Mouse (Mus musculus) cortical plate, adult 2 months (tissue): ENCODE data around the gene Nfat5.

ENCODE experiments used
- CTCF ChIP-seq: fragments of 200-500 bp; IDR thresholded peaks from 2 replicates; pipeline ENCODE4 v1.5.1; 2011; ENCODE audit warnings: mild to moderate bottlenecking, control low read depth, low read length; ENCODE audit not compliant: insufficient read depth; ENCODE audit errors: extremely low read depth
- POLR2A ChIP-seq: fragments of 200-500 bp; IDR thresholded peaks from 2 replicates; pipeline ENCODE4 v1.6.1; 2011; ENCODE audit warnings: mild to moderate bottlenecking, low read length, control low read depth; ENCODE audit not compliant: insufficient read depth; ENCODE audit errors: extremely low read depth

- no peak for TF ChIP-seq CTCF
- TF ChIP-seq POLR2A: no peak
These were observed 23.0 kb upstream of the Nfat5 start for GRCm38 (mm10) chr8:107270287-107270686.
